In genomic region chr7:35056436-35056864, GRCm38 (mm10) we compare ENCODE assay signal across 8 mouse cellular contexts. TPM values are rescaled to one million over a fixed set of nuclear protein-coding genes. Genes with fewer than 3 reads are reported as not detected.
DNase-seq lines count a peak whose midpoint lies in the region; ATAC-seq lines count a peak whose summit lies in the region.

TSS of gene Cebpg (minus strand) at chr7:35056573.

- H3K4me2 ChIP-seq in hindbrain, embryonic 15.5 days = peak within 1 kb of the TSS; percentile 80

- H3K36me3 ChIP-seq in hindbrain, embryonic 15.5 days = no peaks in the 10 kb centered on the region

- peak within 1 kb of the TSS; percentile 93 for H3K27ac ChIP-seq in hindbrain, embryonic 15.5 days (replicated peaks)

- peaks cover 29% of the 10 kb centered on the region for H3K4me1 ChIP-seq in hindbrain, embryonic 15.5 days (replicated peaks)

- WGBS in hindbrain, embryonic 15.5 days = under 1% methylated on average over 48 of the region's 53 CpGs

- no peaks in the 10 kb centered on the region for H3K9me3 ChIP-seq in hindbrain, embryonic 15.5 days

- DNase-seq in WW6 (ENCODE audit: low read depth, low spot score) = peak; percentile 58
- DNase-seq in cerebellum, postnatal 36 days = peak; percentile 98 to 99
- peak; percentile 98 for DNase-seq in gastrocnemius, adult 18-20 months (ENCODE audit: low spot score)
- DNase-seq in left cerebral cortex, adult 11 months (ENCODE audit: low spot score) = peak; percentile 96
- peak; percentile 97 for DNase-seq in lung, postnatal 36 days
- peak; percentile 96 for DNase-seq in retina, embryonic 14.5 days (ENCODE audit: low spot score)
- DNase-seq in thymus, postnatal 36 days = peak; percentile 96 to 98

- H3K27me3 ChIP-seq in hindbrain, embryonic 15.5 days = no peaks in the 10 kb centered on the region

- peak; percentile 98 for ATAC-seq in hindbrain, embryonic 15.5 days (ENCODE audit: low FRiP score, low read depth)

- peak within 1 kb of the TSS; percentile 97 for H3K9ac ChIP-seq in hindbrain, embryonic 15.5 days

- peak within 1 kb of the TSS; percentile 99 for H3K4me3 ChIP-seq in hindbrain, embryonic 15.5 days

RNA-seq across cellular contexts. Expression of gene Cebpg, which starts in this region (rescaled TPM):
- 10 to 100 TPM; 32.1 to 41.5 TPM for total RNA-seq in gastrocnemius, adult 18-20 months (2021)
- polyA plus RNA-seq in hindbrain, embryonic 15.5 days (2015; fragmentation: Nextera tagmentation; extraction: Ambion mirVana) = 30.5 and 33.3 TPM in 2 replicates

Comparison
In these comparisons a context has a peak if more than half of its experiments do, and no peak if none do; other contexts are left out.
1. Peak in every context shown above with its lines: DNase-seq, ATAC-seq, H3K4me3 ChIP-seq and H3K27ac ChIP-seq.